ENCODE assay signal across 14 mouse cellular contexts in the genomic region with DNA sequence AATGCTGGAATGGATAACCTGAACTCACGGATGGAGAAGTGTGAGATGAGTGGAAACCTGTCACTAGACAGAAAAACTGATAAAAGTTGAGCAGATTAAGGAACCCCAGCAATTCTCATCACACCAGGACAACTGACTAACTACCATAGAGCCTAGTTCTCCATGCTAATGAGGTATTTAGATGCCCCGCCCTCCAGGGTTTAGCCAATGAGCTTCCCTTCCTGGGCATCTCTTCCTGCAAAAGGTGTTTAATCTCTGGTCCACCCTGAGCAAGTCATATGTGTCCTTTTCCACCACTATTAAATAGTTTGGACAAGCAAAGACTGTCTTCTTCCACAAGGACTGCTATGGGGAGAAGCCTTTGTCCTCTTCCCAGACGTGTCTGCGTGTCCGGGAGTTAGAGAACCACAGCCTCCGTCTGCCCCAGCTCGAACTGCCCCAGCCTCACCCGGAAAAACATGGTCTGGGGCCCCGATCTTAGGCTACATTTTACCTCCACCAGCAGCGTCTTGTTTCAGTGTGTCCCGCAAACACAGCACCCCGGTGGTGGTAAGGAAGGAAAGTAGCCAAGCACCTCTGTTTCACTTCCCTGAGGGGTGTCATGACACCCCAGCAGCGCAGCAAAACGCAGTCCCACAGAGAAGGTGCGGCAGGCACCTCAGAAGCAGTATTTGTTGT. TPM values are rescaled to one million over a fixed set of nuclear protein-coding genes. Genes with fewer than 3 reads are reported as not detected.
DNase-seq lines count a peak whose midpoint lies in the region; ATAC-seq and TF ChIP-seq lines count a peak whose summit lies in the region.
"Had no signal": no experiment of that assay in that cellular context is flagged by ENCODE, and none has a peak within 500 bp of the region (broad histone marks: within the 10 kb centered on the region; RNA-seq: fewer than 3 reads in every experiment).

No protein-coding gene starts in this region.

- intact Hi-C loops in heart, postnatal 10 days (cut with DNase I): no loop called here

- DNase-seq in heart, embryonic 10.5 days (ENCODE audit: low spot score): no peak
- no peak for DNase-seq in heart, postnatal 10 days
- peak; percentile 74 for DNase-seq in A20 (ENCODE audit: low read depth, low spot score)
- DNase-seq in embryonic facial prominence, embryonic 10.5 days (ENCODE audit: low spot score): no peak
- DNase-seq in liver, postnatal 0 days: no peak
- no peak for DNase-seq in embryo, embryonic 10.5 days (ENCODE audit: low spot score)
- no peak for DNase-seq in urinary bladder, postnatal 36 days (ENCODE audit: low spot score in 2 of 2)
- no peak for DNase-seq in frontal cortex, postnatal 25 days (ENCODE audit: low spot score in 2 of 2)
- DNase-seq: adrenal gland, adult 2 months; cerebellum, postnatal 25 days had no signal

- no peak for ATAC-seq in liver, postnatal 0 days

- H3K4me1 ChIP-seq in heart, embryonic 10.5 days: 0 out of 2 replicates have a peak, but pooled peaks cover 7% of the 10 kb centered on the region
- peaks cover 5% of the 10 kb centered on the region; the same call in 1 of the 2 replicates for H3K4me1 ChIP-seq in embryonic facial prominence, embryonic 10.5 days
- no peaks in the 10 kb centered on the region for H3K4me1 ChIP-seq in liver, postnatal 0 days (ENCODE audit: insufficient read depth)
- H3K4me1 ChIP-seq: kidney, embryonic 15.5 days; neural tube, embryonic 12.5 days had no signal

- no peak for TF ChIP-seq CTCF in liver, postnatal 0 days (IDR thresholded peaks at IDR 0.05; ENCODE audit: low read depth)

- H3K9ac ChIP-seq in liver, postnatal 0 days (replicated peaks): no peak overlapping the region
- H3K9ac ChIP-seq: kidney, embryonic 15.5 days; neural tube, embryonic 12.5 days had no signal

- 0 out of 2 replicates have a peak overlapping the region, but pooled peaks have one; percentile 22 for H3K27ac ChIP-seq in heart, embryonic 10.5 days
- H3K27ac ChIP-seq in embryonic facial prominence, embryonic 10.5 days (replicated peaks): no peak overlapping the region
- H3K27ac ChIP-seq in liver, postnatal 0 days (ENCODE audit: low read depth): no peak overlapping the region
- H3K27ac ChIP-seq: kidney, embryonic 15.5 days; neural tube, embryonic 12.5 days had no signal

- WGBS in heart, embryonic 10.5 days: 26% methylated on average over 15 of the region's 15 CpGs
- WGBS in embryonic facial prominence, embryonic 10.5 days: 38% methylated on average over 15 of the region's 15 CpGs
- WGBS in liver, postnatal 0 days (ENCODE audit: insufficient replicate concordance): 33% methylated on average over 15 of the region's 15 CpGs

- peaks cover 4% of the 10 kb centered on the region; the same call in 1 of the 2 replicates for H3K27me3 ChIP-seq in heart, embryonic 10.5 days (ENCODE audit: insufficient read depth, poor library complexity, severe bottlenecking)
- peaks cover 11% of the 10 kb centered on the region for H3K27me3 ChIP-seq in embryonic facial prominence, embryonic 10.5 days (replicated peaks; ENCODE audit: low read depth, poor library complexity, severe bottlenecking)
- no peaks in the 10 kb centered on the region for H3K27me3 ChIP-seq in liver, postnatal 0 days (ENCODE audit: insufficient read depth, low read length)
- H3K27me3 ChIP-seq: kidney, embryonic 15.5 days; neural tube, embryonic 12.5 days had no signal

- no peaks in the 10 kb centered on the region for H3K9me3 ChIP-seq in heart, embryonic 10.5 days
- H3K9me3 ChIP-seq in embryonic facial prominence, embryonic 10.5 days: no peaks in the 10 kb centered on the region
- H3K9me3 ChIP-seq in liver, postnatal 0 days (ENCODE audit: low read length): no peaks in the 10 kb centered on the region
- H3K9me3 ChIP-seq: kidney, embryonic 15.5 days; neural tube, embryonic 12.5 days had no signal

- H3K4me3 ChIP-seq in heart, embryonic 10.5 days: peak overlapping the region; percentile 46
- H3K4me3 ChIP-seq in embryonic facial prominence, embryonic 10.5 days: peak overlapping the region; percentile 22
- H3K4me3 ChIP-seq in liver, postnatal 0 days (ENCODE audit: low read depth, low read length): no peak overlapping the region
- H3K4me3 ChIP-seq: kidney, embryonic 15.5 days; neural tube, embryonic 12.5 days had no signal

- H3K36me3 ChIP-seq in heart, embryonic 10.5 days: no peaks in the 10 kb centered on the region
- H3K36me3 ChIP-seq in embryonic facial prominence, embryonic 10.5 days (replicated peaks): no peaks in the 10 kb centered on the region
- H3K36me3 ChIP-seq in liver, postnatal 0 days (replicated peaks; ENCODE audit: insufficient read depth, low read length): no peaks in the 10 kb centered on the region
- H3K36me3 ChIP-seq: kidney, embryonic 15.5 days; neural tube, embryonic 12.5 days had no signal

- TF ChIP-seq EP300 in liver, postnatal 0 days (IDR thresholded peaks at IDR 0.05; ENCODE audit: low read depth): no peak

- H3K4me2 ChIP-seq in liver, postnatal 0 days (ENCODE audit: low read depth, low read length): peak overlapping the region; percentile 51
- H3K4me2 ChIP-seq: kidney, embryonic 15.5 days; neural tube, embryonic 12.5 days had no signal

RNA-seq across cellular contexts. Expression of a gene that starts 26.1 kb away (rescaled TPM):
- polyA plus RNA-seq in heart, embryonic 10.5 days (2016; fragmentation: Nextera tagmentation; extraction: Ambion mirVana): 0.43 and 0.59 TPM in 2 replicates
- under 1 TPM in 1 of 2 experiments, not detected in 1; 0.77 TPM for total RNA-seq in heart, postnatal 10 days (2021)
- not detected in 2 replicates for polyA plus RNA-seq in embryonic facial prominence, embryonic 10.5 days (2016; fragmentation: Nextera tagmentation; extraction: Ambion mirVana)
- not detected in 2 replicates for polyA plus RNA-seq in liver, postnatal 0 days (2015; fragmentation: Nextera tagmentation; extraction: Ambion mirVana)
- total RNA-seq: adrenal gland, adult 2 months; liver, adult 2 months had no signal
- polyA plus RNA-seq: adrenal gland, adult 2 months; C2C12; liver, adult 2 months had no signal

RNA-seq across cellular contexts. Expression of a gene that starts 28.7 kb away (rescaled TPM):
- 11.5 and 13.6 TPM in 2 replicates for polyA plus RNA-seq in heart, embryonic 10.5 days (2016; fragmentation: Nextera tagmentation; extraction: Ambion mirVana)
- 10 to 100 TPM; 16.6 to 18.6 TPM for total RNA-seq in heart, postnatal 10 days (2021)
- 13.6 and 14.6 TPM in 2 replicates for polyA plus RNA-seq in embryonic facial prominence, embryonic 10.5 days (2016; fragmentation: Nextera tagmentation; extraction: Ambion mirVana)
- 7.2 and 8.5 TPM in 2 replicates for polyA plus RNA-seq in liver, postnatal 0 days (2015; fragmentation: Nextera tagmentation; extraction: Ambion mirVana)
